ENCODE assay signal across 7 mouse cellular contexts in the genomic region with DNA sequence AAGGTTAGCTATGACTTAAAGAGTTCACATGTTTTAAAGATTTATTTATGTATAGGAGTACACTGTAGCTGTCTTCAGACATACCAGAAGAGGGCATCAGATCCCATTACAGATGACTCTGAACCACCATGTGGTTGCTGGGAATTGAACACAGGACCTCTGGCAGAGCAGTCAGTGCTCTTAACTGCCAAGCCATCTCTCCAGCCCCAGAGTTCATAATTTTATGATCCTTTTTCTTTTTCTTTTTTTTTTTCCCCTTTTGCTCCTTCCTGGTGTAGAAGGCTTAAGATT. TPM values are rescaled to one million over a fixed set of nuclear protein-coding genes. Genes with fewer than 3 reads are reported as not detected.
DNase-seq lines count a peak whose midpoint lies in the region; ATAC-seq and TF ChIP-seq lines count a peak whose summit lies in the region.
"Not testable (repeated sequence)": the region's sequence is repeated elsewhere in the genome, so short reads cannot be mapped to it uniquely, and the experiment has no call there.

No protein-coding gene starts in this region.

- not testable (repeated sequence) for ATAC-seq in G1E (ENCODE audit: extremely low read depth, insufficient number of reproducible peaks, low FRiP score, poor library complexity, severe bottlenecking); heart, embryonic 14.5 days (ENCODE audit: insufficient number of reproducible peaks, insufficient read depth, low FRiP score, low read depth); intestine, embryonic 16.5 days; limb, embryonic 12.5 days (ENCODE audit: insufficient number of reproducible peaks, insufficient read depth, low FRiP score, low TSS enrichment, low read depth); liver, postnatal 0 days; midbrain, embryonic 14.5 days (ENCODE audit: low FRiP score, low TSS enrichment)

- H3K9ac ChIP-seq in heart, embryonic 14.5 days (ENCODE audit: low read length); intestine, embryonic 16.5 days (ENCODE audit: low read depth, low read length); limb, embryonic 12.5 days (replicated peaks); midbrain, embryonic 14.5 days (replicated peaks; ENCODE audit: low read length): not testable (repeated sequence)
- 0 out of 2 replicates have a peak overlapping the region, but pooled peaks have one; percentile 11 for H3K9ac ChIP-seq in liver, postnatal 0 days (replicated peaks)

- peaks cover 58% of the 10 kb centered on the region for H3K36me3 ChIP-seq in G1E (replicated peaks)
- H3K36me3 ChIP-seq in heart, embryonic 14.5 days (ENCODE audit: control insufficient read depth, insufficient read depth, low read length), result peaks cover 48% of the 10 kb centered on the region
- peaks cover 22% of the 10 kb centered on the region for H3K36me3 ChIP-seq in intestine, embryonic 16.5 days (ENCODE audit: control insufficient read depth, insufficient read depth, low read length)
- peaks cover 37% of the 10 kb centered on the region for H3K36me3 ChIP-seq in limb, embryonic 12.5 days
- peaks cover 40% of the 10 kb centered on the region for H3K36me3 ChIP-seq in liver, postnatal 0 days (replicated peaks; ENCODE audit: insufficient read depth, low read length)
- H3K36me3 ChIP-seq in midbrain, embryonic 14.5 days (ENCODE audit: control insufficient read depth, insufficient read depth, low read length), result peaks cover 36% of the 10 kb centered on the region

- not testable (repeated sequence) for TF ChIP-seq CTCF in G1E (IDR thresholded peaks at IDR 0.05; ENCODE audit: low read depth, low read length); embryonic fibroblast, embryonic 13.5 days (IDR thresholded peaks at IDR 0.05; ENCODE audit: borderline replicate concordance, insufficient read depth, low read length)
- TF ChIP-seq CTCF in liver, postnatal 0 days (IDR thresholded peaks at IDR 0.05; ENCODE audit: low read depth), result 0 out of 2 replicates have a peak, but pooled peaks have one; percentile 20

- not testable (repeated sequence) for TF ChIP-seq POLR2A in embryonic fibroblast, embryonic 13.5 days (IDR thresholded peaks at IDR 0.05; ENCODE audit: low read depth, low read length)

- TF ChIP-seq EP300 in liver, postnatal 0 days (IDR thresholded peaks at IDR 0.05; ENCODE audit: low read depth), result not testable (repeated sequence)

- H3K9me3 ChIP-seq in G1E (replicated peaks); heart, embryonic 14.5 days (ENCODE audit: control insufficient read depth, low read length); intestine, embryonic 16.5 days (ENCODE audit: control insufficient read depth, low read length); limb, embryonic 12.5 days; liver, postnatal 0 days (ENCODE audit: low read length); midbrain, embryonic 14.5 days (ENCODE audit: control insufficient read depth, low read length): not testable (repeated sequence)

- peak overlapping the region; percentile 89; the same call in 1 of the 2 replicates for H3K4me3 ChIP-seq in G1E (ENCODE audit: low read depth, low read length)
- peak overlapping the region; percentile 96 for H3K4me3 ChIP-seq in embryonic fibroblast, embryonic 13.5 days (ENCODE audit: insufficient read depth, low read length)
- peak overlapping the region in 1 of 2 experiments; percentile 98; a peak in 2 of 4 replicates for H3K4me3 ChIP-seq in heart, embryonic 14.5 days (ENCODE audit: control insufficient read depth in 1 of 2, insufficient read depth in 1 of 2, low read depth in 1 of 2, low read length in 2 of 2)
- H3K4me3 ChIP-seq in intestine, embryonic 16.5 days (ENCODE audit: low read length), result peak overlapping the region; percentile 99
- peak overlapping the region; percentile 93 for H3K4me3 ChIP-seq in limb, embryonic 12.5 days (replicated peaks)
- H3K4me3 ChIP-seq in liver, postnatal 0 days (ENCODE audit: low read depth, low read length), result peak overlapping the region; percentile 94
- H3K4me3 ChIP-seq in midbrain, embryonic 14.5 days (replicated peaks; ENCODE audit: low read depth, low read length), result not testable (repeated sequence)

- peaks cover 56% of the 10 kb centered on the region for H3K4me1 ChIP-seq in G1E (ENCODE audit: insufficient read depth, low read depth, low read length)
- not testable (repeated sequence) for H3K4me1 ChIP-seq in embryonic fibroblast, embryonic 13.5 days (ENCODE audit: control insufficient read depth, insufficient read depth, low read length)
- H3K4me1 ChIP-seq in heart, embryonic 14.5 days (ENCODE audit: control insufficient read depth in 2 of 2, insufficient read depth in 2 of 2, low read length in 2 of 2), result peaks cover 4 to 14% of the 10 kb centered on the region in 2 experiments
- H3K4me1 ChIP-seq in intestine, embryonic 16.5 days (ENCODE audit: control insufficient read depth, insufficient read depth, low read length), result peaks cover 13% of the 10 kb centered on the region
- peaks cover 19% of the 10 kb centered on the region for H3K4me1 ChIP-seq in limb, embryonic 12.5 days (replicated peaks)
- H3K4me1 ChIP-seq in liver, postnatal 0 days (ENCODE audit: insufficient read depth), result peaks cover 36% of the 10 kb centered on the region
- peaks cover 16% of the 10 kb centered on the region for H3K4me1 ChIP-seq in midbrain, embryonic 14.5 days (ENCODE audit: control insufficient read depth, insufficient read depth, low read length)

- H3K27me3 ChIP-seq in G1E (ENCODE audit: insufficient read depth, low read length); heart, embryonic 14.5 days (ENCODE audit: control insufficient read depth, insufficient read depth, low read length); intestine, embryonic 16.5 days (replicated peaks; ENCODE audit: control insufficient read depth, insufficient read depth, low read length); limb, embryonic 12.5 days; liver, postnatal 0 days (ENCODE audit: insufficient read depth, low read length); midbrain, embryonic 14.5 days (ENCODE audit: control insufficient read depth, insufficient read depth, low read length): not testable (repeated sequence)

- H3K4me2 ChIP-seq in heart, embryonic 14.5 days (ENCODE audit: low read length), result peak overlapping the region; percentile 77
- peak overlapping the region; percentile 68 for H3K4me2 ChIP-seq in intestine, embryonic 16.5 days (ENCODE audit: low read depth, low read length)
- peak overlapping the region; percentile 93 for H3K4me2 ChIP-seq in limb, embryonic 12.5 days
- peak overlapping the region; percentile 96 for H3K4me2 ChIP-seq in liver, postnatal 0 days (ENCODE audit: low read depth, low read length)
- peak overlapping the region; percentile 85 for H3K4me2 ChIP-seq in midbrain, embryonic 14.5 days (ENCODE audit: low read length)

- DNase-seq in G1E (ENCODE audit: low spot score); liver, postnatal 0 days; midbrain, embryonic 14.5 days: not testable (repeated sequence)

- not testable (repeated sequence) for H3K27ac ChIP-seq in embryonic fibroblast, embryonic 13.5 days (ENCODE audit: insufficient read depth, low read length); heart, embryonic 14.5 days (replicated peaks in 1 of 2; ENCODE audit: control insufficient read depth in 1 of 2, insufficient read depth in 1 of 2, low read depth in 2 of 2, low read length in 2 of 2); intestine, embryonic 16.5 days (ENCODE audit: low read length); limb, embryonic 12.5 days; midbrain, embryonic 14.5 days (replicated peaks; ENCODE audit: low read depth, low read length)
- peak overlapping the region; percentile 40; the same call in 1 of the 2 replicates for H3K27ac ChIP-seq in liver, postnatal 0 days (ENCODE audit: low read depth)

RNA-seq across cellular contexts. Expression of a gene that starts 2.8 kb away (rescaled TPM):
- 910 and 922 TPM in 2 replicates for total RNA-seq in G1E (2014; fragmentation: Nextera tagmentation)
- 501 and 541 TPM in 2 replicates for total RNA-seq in G1E (2017)
- 573 and 600 TPM in 2 replicates for polyA plus RNA-seq in G1E (2012)
- 403 and 492 TPM in 2 replicates for polyA plus RNA-seq in embryonic fibroblast, embryonic 13.5 days (2011; ENCODE audit: insufficient read length, low read depth, missing spikeins)
- polyA plus RNA-seq in heart, embryonic 14.5 days (2014; fragmentation: Nextera tagmentation; extraction: Ambion mirVana), result 787 and 805 TPM in 2 replicates
- 1,020 and 1,026 TPM in 2 replicates for polyA plus RNA-seq in intestine, embryonic 16.5 days (2015; fragmentation: Nextera tagmentation; extraction: Ambion mirVana)
- 636 and 656 TPM in 2 replicates for polyA plus RNA-seq in limb, embryonic 12.5 days (2016; fragmentation: Nextera tagmentation; extraction: Ambion mirVana)
- 153 and 183 TPM in 2 replicates for polyA plus RNA-seq in liver, postnatal 0 days (2015; fragmentation: Nextera tagmentation; extraction: Ambion mirVana)
- 451 and 465 TPM in 2 replicates for polyA plus RNA-seq in midbrain, embryonic 14.5 days (2014; fragmentation: Nextera tagmentation; extraction: Ambion mirVana)

RNA-seq across cellular contexts. Expression of a gene that starts 18.6 kb away (rescaled TPM):
- total RNA-seq in G1E (2014; fragmentation: Nextera tagmentation) (14.9 and 16.9 TPM in 2 replicates), G1E (2017) (13.5 and 16.5 TPM in 2 replicates)
- 31.0 and 33.8 TPM in 2 replicates for polyA plus RNA-seq in G1E (2012)
- 11.3 and 12.8 TPM in 2 replicates for polyA plus RNA-seq in embryonic fibroblast, embryonic 13.5 days (2011; ENCODE audit: insufficient read length, low read depth, missing spikeins)
- polyA plus RNA-seq in heart, embryonic 14.5 days (2014; fragmentation: Nextera tagmentation; extraction: Ambion mirVana), result 5.8 and 6.4 TPM in 2 replicates
- polyA plus RNA-seq in intestine, embryonic 16.5 days (2015; fragmentation: Nextera tagmentation; extraction: Ambion mirVana), result 14.1 and 15.7 TPM in 2 replicates
- polyA plus RNA-seq in limb, embryonic 12.5 days (2016; fragmentation: Nextera tagmentation; extraction: Ambion mirVana), result 22.8 and 23.2 TPM in 2 replicates
- 4.1 and 4.3 TPM in 2 replicates for polyA plus RNA-seq in liver, postnatal 0 days (2015; fragmentation: Nextera tagmentation; extraction: Ambion mirVana)
- polyA plus RNA-seq in midbrain, embryonic 14.5 days (2014; fragmentation: Nextera tagmentation; extraction: Ambion mirVana), result 12.5 TPM in 2 replicates

RNA-seq across cellular contexts. Expression of a gene that starts 18.7 kb away (rescaled TPM):
- total RNA-seq in G1E (2014; fragmentation: Nextera tagmentation), result 81.0 and 95.9 TPM in 2 replicates
- total RNA-seq in G1E (2017), result 50.2 and 52.2 TPM in 2 replicates
- polyA plus RNA-seq in G1E (2012), result 20.3 and 29.3 TPM in 2 replicates
- polyA plus RNA-seq in embryonic fibroblast, embryonic 13.5 days (2011; ENCODE audit: insufficient read length, low read depth, missing spikeins), result 49.8 and 50.9 TPM in 2 replicates
- 40.8 and 42.0 TPM in 2 replicates for polyA plus RNA-seq in heart, embryonic 14.5 days (2014; fragmentation: Nextera tagmentation; extraction: Ambion mirVana)
- polyA plus RNA-seq in intestine, embryonic 16.5 days (2015; fragmentation: Nextera tagmentation; extraction: Ambion mirVana), result 55.4 and 63.2 TPM in 2 replicates
- 78.5 and 81.9 TPM in 2 replicates for polyA plus RNA-seq in limb, embryonic 12.5 days (2016; fragmentation: Nextera tagmentation; extraction: Ambion mirVana)
- 31.3 and 34.5 TPM in 2 replicates for polyA plus RNA-seq in liver, postnatal 0 days (2015; fragmentation: Nextera tagmentation; extraction: Ambion mirVana)
- 56.4 and 57.4 TPM in 2 replicates for polyA plus RNA-seq in midbrain, embryonic 14.5 days (2014; fragmentation: Nextera tagmentation; extraction: Ambion mirVana)

RNA-seq across cellular contexts. Expression of a gene that starts 18.7 kb away (rescaled TPM):
- 36.7 and 45.4 TPM in 2 replicates for total RNA-seq in G1E (2014; fragmentation: Nextera tagmentation)
- 27.8 and 29.7 TPM in 2 replicates for total RNA-seq in G1E (2017)
- 25.6 and 34.0 TPM in 2 replicates for polyA plus RNA-seq in G1E (2012)
- 65.7 and 89.8 TPM in 2 replicates for polyA plus RNA-seq in embryonic fibroblast, embryonic 13.5 days (2011; ENCODE audit: insufficient read length, low read depth, missing spikeins)
- polyA plus RNA-seq in heart, embryonic 14.5 days (2014; fragmentation: Nextera tagmentation; extraction: Ambion mirVana), result 42.3 and 47.8 TPM in 2 replicates
- polyA plus RNA-seq in intestine, embryonic 16.5 days (2015; fragmentation: Nextera tagmentation; extraction: Ambion mirVana), result 65.3 and 66.1 TPM in 2 replicates
- polyA plus RNA-seq in limb, embryonic 12.5 days (2016; fragmentation: Nextera tagmentation; extraction: Ambion mirVana), result 87.6 and 93.2 TPM in 2 replicates
- 22.6 and 24.9 TPM in 2 replicates for polyA plus RNA-seq in liver, postnatal 0 days (2015; fragmentation: Nextera tagmentation; extraction: Ambion mirVana)
- polyA plus RNA-seq in midbrain, embryonic 14.5 days (2014; fragmentation: Nextera tagmentation; extraction: Ambion mirVana), result 72.3 and 72.8 TPM in 2 replicates
